Mouse (Mus musculus) liver, embryonic 12.5 days (tissue): Measurements from ENCODE around the gene Trim8. TPM values are rescaled to one million over a fixed set of nuclear protein-coding genes. Genes with fewer than 3 reads are reported as not detected.

Experiments
- ATAC-seq: fragments of 200-750 bp; cut with Nextera tagmentation; 2 replicates; pipeline ENCODE4 v1.8.0; 2017; ENCODE audit warnings: moderate number of reproducible peaks, mild to moderate bottlenecking, moderate library complexity
- H3K27ac ChIP-seq: fragments of 300-500 bp; sonication (generic); 2 replicates; pipeline ENCODE4 v1.5.1; 2016; ENCODE audit warnings: mild to moderate bottlenecking
- H3K27me3 ChIP-seq: fragments of 300-500 bp; sonication (generic); replicated peaks from 2 replicates; pipeline ENCODE4 v1.6.1; 2016; ENCODE audit warnings: mild to moderate bottlenecking, moderate library complexity
- H3K36me3 ChIP-seq: fragments of 300-500 bp; sonication (generic); 2 replicates; pipeline ENCODE4 v1.6.1; 2016; ENCODE audit warnings: mild to moderate bottlenecking, moderate library complexity
- H3K4me1 ChIP-seq: fragments of 300-500 bp; sonication (generic); 2 replicates; pipeline ENCODE4 v1.6.1; 2016
- H3K4me2 ChIP-seq: fragments of 300-500 bp; sonication (generic); 2 replicates; pipeline ENCODE4 v1.6.1; 2016; ENCODE audit warnings: mild to moderate bottlenecking, moderate library complexity
- H3K4me3 ChIP-seq: fragments of 300-500 bp; sonication (generic); 2 replicates; pipeline ENCODE4 v1.5.1; 2016; ENCODE audit warnings: mild to moderate bottlenecking, moderate library complexity
- H3K9ac ChIP-seq: fragments of 300-500 bp; sonication (generic); 2 replicates; pipeline ENCODE4 v1.6.1; 2016; ENCODE audit warnings: mild to moderate bottlenecking, moderate library complexity
- H3K9me3 ChIP-seq: fragments of 300-500 bp; sonication (generic); replicated peaks from 2 replicates; pipeline ENCODE4 v1.6.1; 2016; ENCODE audit warnings: mild to moderate bottlenecking, moderate library complexity
- WGBS: fragments of 180-500 bp; shearing (Covaris S2); methylation state at CpG from one replicate; pipeline ENCODE4 v1.1.7; 2016; ENCODE audit not compliant: insufficient replicate concordance; 5-methylcytosine and 5-hydroxymethylcytosine counted together
- polyA plus RNA-seq: library from polyadenylated mRNA; unstranded; fragments of >200 nt; fragmentation: Nextera tagmentation; extraction: Ambion mirVana; gene quantifications from 2 replicates; pipeline ENCODE4 v1.2.1, GENCODE M21; 2016

Gene Trim8
- polyA plus RNA-seq, 1 experiment from 2014 or later: 19.0 TPM

- H3K27me3 ChIP-seq: no peaks in the 10 kb centered on the region
- peaks cover 44% of the 10 kb centered on the region for H3K4me1 ChIP-seq
- no peak for ATAC-seq
- H3K36me3 ChIP-seq: peaks cover 7% of the 10 kb centered on the region
- 1% methylated on average over 43 of the region's 50 CpGs for WGBS
- H3K27ac ChIP-seq: peak overlapping the region; percentile 99
- H3K9me3 ChIP-seq: no peaks in the 10 kb centered on the region
- H3K4me3 ChIP-seq: peak overlapping the region; percentile 87
- peak overlapping the region; percentile 96 for H3K9ac ChIP-seq
- H3K4me2 ChIP-seq: peak overlapping the region; percentile 99
These were observed 741 bp upstream of the Trim8 start for GRCm38 (mm10) chr19:46500581-46501341.

- peak overlapping the region; percentile 99 for H3K27ac ChIP-seq
- ATAC-seq: no peak
- WGBS: 0% methylated on average over 43 of the region's 46 CpGs
These were observed 560 bp downstream of the Trim8 start for GRCm38 (mm10) chr19:46502069-46502455.

GRCm38 (mm10) chr19:46502471-46503166 lies 1.1 kb downstream of the Trim8 start:
- H3K4me1 ChIP-seq: peaks cover 63% of the 10 kb centered on the region
- peak; percentile 29 for ATAC-seq

More at GRCm38 (mm10) chr19:46502069-46502455, 560 bp downstream of the Trim8 start:
- Histone ChIP-seq H3K27me3 (no peaks in the 10 kb centered on the region), H3K4me1 (peaks cover 57% of the 10 kb centered on the region), H3K4me2 (peak overlapping the region; percentile 99), H3K9me3 (no peaks in the 10 kb centered on the region), H3K9ac (peak overlapping the region; percentile 96), H3K36me3 (peaks cover 20% of the 10 kb centered on the region), H3K4me3 (peak overlapping the region; percentile 87)

GRCm38 (mm10) chr19:46503351-46504084 lies 2.0 kb downstream of the Trim8 start:
- ATAC-seq: peak; percentile 78
- peak overlapping the region; percentile 99 for H3K4me2 ChIP-seq

More at GRCm38 (mm10) chr19:46502471-46503166, 1.1 kb downstream of the Trim8 start:
- Histone ChIP-seq H3K4me2 (peak overlapping the region; percentile 99), H3K9ac (peak overlapping the region; percentile 96), H3K9me3 (no peaks in the 10 kb centered on the region), H3K27ac (peak overlapping the region; percentile 99), H3K27me3 (no peaks in the 10 kb centered on the region), H3K4me3 (peak overlapping the region; percentile 87), H3K36me3 (peaks cover 26% of the 10 kb centered on the region)
- WGBS: under 1% methylated on average over 53 of the region's 53 CpGs

GRCm38 (mm10) chr19:46504085-46504552 lies 2.6 kb downstream of the Trim8 start:
- peaks cover 75% of the 10 kb centered on the region for H3K4me1 ChIP-seq
- peak overlapping the region; percentile 87 for H3K4me3 ChIP-seq

More at GRCm38 (mm10) chr19:46503351-46504084, 2.0 kb downstream of the Trim8 start:
- peak overlapping the region; percentile 87 for H3K4me3 ChIP-seq
- peaks cover 35% of the 10 kb centered on the region for H3K36me3 ChIP-seq
- no peaks in the 10 kb centered on the region for H3K27me3 ChIP-seq
- H3K27ac ChIP-seq: peak overlapping the region; percentile 99
- peaks cover 72% of the 10 kb centered on the region for H3K4me1 ChIP-seq
- H3K9ac ChIP-seq: peak overlapping the region; percentile 96
- WGBS: under 1% methylated on average over 21 of the region's 21 CpGs
- no peaks in the 10 kb centered on the region for H3K9me3 ChIP-seq

GRCm38 (mm10) chr19:46504822-46505417 lies 3.4 kb downstream of the Trim8 start:
- H3K4me2 ChIP-seq: peak overlapping the region; percentile 99
- peak overlapping the region; percentile 96 for H3K9ac ChIP-seq
- ATAC-seq: peak; percentile 9; the same call in 1 of the 2 replicates
- peaks cover 83% of the 10 kb centered on the region for H3K4me1 ChIP-seq
- peaks cover 49% of the 10 kb centered on the region for H3K36me3 ChIP-seq
- H3K27me3 ChIP-seq: no peaks in the 10 kb centered on the region
- H3K27ac ChIP-seq: peak overlapping the region; percentile 99
- 46% methylated on average over 9 of the region's 9 CpGs for WGBS
- H3K9me3 ChIP-seq: no peaks in the 10 kb centered on the region
- peak overlapping the region; percentile 87 for H3K4me3 ChIP-seq

More at GRCm38 (mm10) chr19:46504085-46504552, 2.6 kb downstream of the Trim8 start:
- H3K9me3 ChIP-seq: no peaks in the 10 kb centered on the region
- peak overlapping the region; percentile 96 for H3K9ac ChIP-seq
- H3K4me2 ChIP-seq: peak overlapping the region; percentile 99
- WGBS: 1% methylated on average over 4 of the region's 4 CpGs
- H3K27ac ChIP-seq: peak overlapping the region; percentile 99
- peaks cover 41% of the 10 kb centered on the region for H3K36me3 ChIP-seq
- peak; percentile 65 for ATAC-seq
- H3K27me3 ChIP-seq: no peaks in the 10 kb centered on the region

- Histone ChIP-seq H3K4me2 (peak overlapping the region; percentile 99), H3K36me3 (peaks cover 58% of the 10 kb centered on the region), H3K27me3 (no peaks in the 10 kb centered on the region), H3K4me1 (peaks cover 88% of the 10 kb centered on the region), H3K9me3 (no peaks in the 10 kb centered on the region), H3K9ac (peak overlapping the region; percentile 96), H3K4me3 (peak overlapping the region; percentile 87), H3K27ac (peak overlapping the region; percentile 99)
- WGBS: 58% methylated on average over 8 of the region's 8 CpGs
- no peak for ATAC-seq
These were observed 4.3 kb downstream of the Trim8 start for GRCm38 (mm10) chr19:46505646-46506371.

GRCm38 (mm10) chr19:46506372-46506717 lies 4.8 kb downstream of the Trim8 start:
- no peaks in the 10 kb centered on the region for H3K9me3 ChIP-seq
- peak overlapping the region; percentile 99 for H3K27ac ChIP-seq
- no peaks in the 10 kb centered on the region for H3K27me3 ChIP-seq
- peaks cover 93% of the 10 kb centered on the region for H3K4me1 ChIP-seq
- ATAC-seq: no peak
- H3K4me3 ChIP-seq: peak overlapping the region; percentile 87; the same call in 1 of the 2 replicates
- peak overlapping the region; percentile 99 for H3K4me2 ChIP-seq
- H3K9ac ChIP-seq: peak overlapping the region; percentile 43
- WGBS: 57% methylated on average over 3 of the region's 3 CpGs
- H3K36me3 ChIP-seq: peaks cover 62% of the 10 kb centered on the region

GRCm38 (mm10) chr19:46507181-46507581 lies 5.7 kb downstream of the Trim8 start:
- Histone ChIP-seq H3K36me3 (peaks cover 70% of the 10 kb centered on the region), H3K27ac (peak overlapping the region; percentile 99), H3K9me3 (no peaks in the 10 kb centered on the region), H3K4me2 (peak overlapping the region; percentile 99; the same call in 1 of the 2 replicates), H3K4me1 (peaks cover 96% of the 10 kb centered on the region), H3K9ac (0 out of 2 replicates have a peak overlapping the region, but pooled peaks have one; percentile 43), H3K27me3 (no peaks in the 10 kb centered on the region), H3K4me3 (no peak overlapping the region)
- ATAC-seq: no peak
- 79% methylated on average over 8 of the region's 8 CpGs for WGBS

- Histone ChIP-seq H3K4me3 (no peak overlapping the region), H3K4me1 (peaks cover 89% of the 10 kb centered on the region), H3K9me3 (no peaks in the 10 kb centered on the region), H3K27me3 (no peaks in the 10 kb centered on the region), H3K4me2 (no peak overlapping the region), H3K9ac (no peak overlapping the region), H3K27ac (no peak overlapping the region; the same call in 1 of the 2 replicates), H3K36me3 (peaks cover 77% of the 10 kb centered on the region)
- ATAC-seq: no peak
- 88% methylated on average over 1 of the region's 1 CpGs for WGBS
These were observed 6.3 kb downstream of the Trim8 start for GRCm38 (mm10) chr19:46507806-46508205.
